Mouse (Mus musculus) stomach, postnatal 0 days (tissue): Measurements from ENCODE around the gene Ppp1r12c. TPM values are rescaled to one million over a fixed set of nuclear protein-coding genes. Genes with fewer than 3 reads are reported as not detected.

Experiments used
- ATAC-seq: fragments of 200-750 bp; cut with Nextera tagmentation; 2 replicates; pipeline ENCODE4 v1.8.0; 2017; ENCODE audit not compliant: low FRiP score, low TSS enrichment
- DNase-seq: peaks from one replicate; pipeline ENCODE4 v3.0.0-alpha.2; 2016; ENCODE audit warnings: low spot score
- H3K27ac ChIP-seq: fragments of 300-500 bp; sonication (generic); replicated peaks from 2 replicates; pipeline ENCODE4 v1.5.1; 2014; ENCODE audit warnings: mild to moderate bottlenecking, control low read depth
- H3K27me3 ChIP-seq: fragments of 300-500 bp; sonication (generic); 2 replicates; pipeline ENCODE4 v1.6.1; 2014; ENCODE audit warnings: low read length; ENCODE audit not compliant: control insufficient read depth, insufficient read depth
- H3K36me3 ChIP-seq: fragments of 300-500 bp; sonication (generic); 2 replicates; pipeline ENCODE4 v1.6.1; 2014; ENCODE audit warnings: low read length, mixed read lengths; ENCODE audit not compliant: control insufficient read depth, insufficient read depth
- H3K4me1 ChIP-seq: fragments of 300-500 bp; sonication (generic); replicated peaks from 2 replicates; pipeline ENCODE4 v1.6.1; 2014; ENCODE audit warnings: antibody characterized with exemption; ENCODE audit not compliant: control insufficient read depth, insufficient read depth
- H3K4me2 ChIP-seq: fragments of 300-500 bp; sonication (generic); replicated peaks from 2 replicates; pipeline ENCODE4 v1.6.1; 2014; ENCODE audit warnings: low read depth, mild to moderate bottlenecking, control low read depth, moderate library complexity
- H3K4me3 ChIP-seq: fragments of 300-500 bp; sonication (generic); 2 replicates; pipeline ENCODE4 v1.5.1; 2014; ENCODE audit warnings: low read depth, low read length, control low read depth
- H3K9ac ChIP-seq: fragments of 300-500 bp; sonication (generic); 2 replicates; pipeline ENCODE4 v1.6.1; 2014; ENCODE audit warnings: mild to moderate bottlenecking, low read length, control low read depth, mixed read lengths
- H3K9me3 ChIP-seq: fragments of 300-500 bp; sonication (generic); 2 replicates; pipeline ENCODE4 v1.6.1; 2016; ENCODE audit warnings: low read length; ENCODE audit not compliant: control insufficient read depth
- CTCF ChIP-seq: IDR thresholded peaks from 2 replicates; pipeline ENCODE4 v1.5.1; 2016; ENCODE audit warnings: antibody characterized with exemption, low read depth, mild to moderate bottlenecking, moderate library complexity
- EP300 ChIP-seq: optimal IDR thresholded peaks from 2 replicates; pipeline ENCODE3; 2016; ENCODE audit warnings: antibody characterized with exemption
- WGBS: fragments of 180-500 bp; shearing (Covaris S2); extraction: QIAGEN DNeasy Blood & Tissue Kit; methylation state at CpG from one replicate; pipeline ENCODE4 v1.1.7; 2014; 5-methylcytosine and 5-hydroxymethylcytosine counted together
- microRNA-seq: library from miRNA; unstranded; fragments of <30 nt; microRNA quantifications from one replicate; pipeline ENCODE4, GENCODE M21; 2016
- polyA plus RNA-seq: library from polyadenylated mRNA; unstranded; fragments of >200 nt; fragmentation: Nextera tagmentation; extraction: Ambion mirVana; gene quantifications from 2 replicates; pipeline ENCODE4 v1.2.1, GENCODE M21; 2015

Ppp1r12c gene
- polyA plus RNA-seq, 1 experiment from 2014 or later: 39.5 TPM

DNA sequence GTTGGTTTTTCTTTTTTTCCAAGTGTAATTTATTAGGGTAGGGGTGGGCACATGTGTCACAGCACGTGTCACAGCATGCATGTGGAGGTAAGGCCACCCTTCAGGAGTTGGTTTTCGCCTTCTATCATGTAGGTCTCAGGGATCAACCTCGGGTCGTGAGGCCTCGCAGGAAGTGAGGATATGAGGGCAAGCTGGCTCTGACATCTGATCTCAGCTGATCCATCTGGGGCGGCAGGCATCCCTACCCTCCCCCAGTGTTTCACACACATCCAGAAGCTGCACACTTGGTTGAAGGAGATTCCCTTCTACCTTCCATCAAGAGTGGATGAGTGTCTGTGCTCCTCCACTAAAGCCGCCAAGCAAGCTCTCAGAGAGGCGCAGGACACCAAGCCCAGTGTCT lies 69.5 kb downstream of the Ppp1r12c start:
- peaks cover 43% of the 10 kb centered on the region for H3K36me3 ChIP-seq
- H3K4me1 ChIP-seq: no peaks in the 10 kb centered on the region
- 90% methylated on average over 8 of the region's 8 CpGs for WGBS
- TF ChIP-seq CTCF: no peak
- no peak for TF ChIP-seq EP300
- H3K27me3 ChIP-seq: no peaks in the 10 kb centered on the region
- no peak overlapping the region for H3K27ac ChIP-seq
- DNase-seq (peak; percentile 11), ATAC-seq (no peak)
- H3K9ac ChIP-seq: no peak overlapping the region
- no peaks in the 10 kb centered on the region for H3K9me3 ChIP-seq
- H3K4me2 ChIP-seq: no peak overlapping the region
- H3K4me3 ChIP-seq: no peak overlapping the region

DNA sequence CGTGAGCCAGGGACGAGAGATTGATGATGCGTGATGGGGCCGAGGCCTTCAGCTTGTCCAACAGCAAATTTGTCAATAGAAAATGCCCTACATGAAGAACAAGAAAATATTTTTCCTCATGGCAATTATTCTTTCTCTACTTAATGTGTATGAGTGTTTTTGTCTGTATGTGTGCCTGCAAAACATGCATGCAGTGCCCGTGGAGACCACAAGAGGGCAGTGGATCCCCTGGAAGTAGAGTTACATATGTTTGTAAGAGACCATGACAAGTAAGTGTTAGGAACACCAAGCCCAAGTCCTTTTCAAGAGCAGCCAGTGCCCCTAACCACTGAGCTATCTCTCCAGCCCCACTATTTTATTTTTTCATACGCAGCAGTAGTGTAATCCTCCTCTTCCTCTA lies 69.9 kb downstream of the Ppp1r12c start:
- no peaks in the 10 kb centered on the region for H3K27me3 ChIP-seq
- no peak overlapping the region for H3K4me2 ChIP-seq
- no peak for TF ChIP-seq EP300
- TF ChIP-seq CTCF: peak; percentile 93
- no peak overlapping the region for H3K27ac ChIP-seq
- DNase-seq (peak; percentile 86), ATAC-seq (no peak)
- H3K9me3 ChIP-seq: no peaks in the 10 kb centered on the region
- no peaks in the 10 kb centered on the region for H3K4me1 ChIP-seq
- H3K4me3 ChIP-seq: no peak overlapping the region
- peaks cover 38% of the 10 kb centered on the region for H3K36me3 ChIP-seq
- no peak overlapping the region for H3K9ac ChIP-seq
- WGBS: 78% methylated on average over 6 of the region's 6 CpGs

Small RNA genes lying within 50 kb of the gene (microRNA-seq; reads per million reads assigned to microRNA genes)
- not detected for gene Gm24605

Other genes with a start within 250 kb of the Ppp1r12c start
- 0.08 TPM in 1 of 2 replicates, not detected in the other for gene Ncr1, start 164.0 kb downstream of the Ppp1r12c start, polyA plus RNA-seq
- gene Gp6, start 103.9 kb downstream of the Ppp1r12c start, polyA plus RNA-seq: 0.01 TPM in 1 of 2 replicates, not detected in the other
- 29.0 and 30.0 TPM in 2 replicates for gene Rdh13, start 56.0 kb downstream of the Ppp1r12c start, polyA plus RNA-seq
- 25.2 and 33.3 TPM in 2 replicates for gene Eps8l1, start 41.0 kb downstream of the Ppp1r12c start, polyA plus RNA-seq
- 15.5 and 16.5 TPM in 2 replicates for gene Tnnt1, start 14.7 kb upstream of the Ppp1r12c start, polyA plus RNA-seq
- 24.4 and 30.4 TPM in 2 replicates for gene Tnni3, start 22.5 kb upstream of the Ppp1r12c start, polyA plus RNA-seq
- 0.89 and 0.98 TPM in 2 replicates for gene Dnaaf3, start 30.8 kb upstream of the Ppp1r12c start, polyA plus RNA-seq
- 6.7 and 7.2 TPM in 2 replicates for gene Syt5, start 45.9 kb upstream of the Ppp1r12c start, polyA plus RNA-seq
- 1.9 TPM in 2 replicates for gene Ptprh, start 102.4 kb upstream of the Ppp1r12c start, polyA plus RNA-seq
- gene Tmem86b, start 129.7 kb upstream of the Ppp1r12c start, polyA plus RNA-seq: 0.22 and 0.23 TPM in 2 replicates
- gene Ppp6r1, start 157.3 kb upstream of the Ppp1r12c start, polyA plus RNA-seq: 3.9 and 6.2 TPM in 2 replicates
- 59.1 and 60.7 TPM in 2 replicates for gene Hspbp1, start 183.4 kb upstream of the Ppp1r12c start, polyA plus RNA-seq
- 0.36 and 0.42 TPM in 2 replicates for gene Brsk1, start 188.9 kb upstream of the Ppp1r12c start, polyA plus RNA-seq
- 2.2 and 2.4 TPM in 2 replicates for gene Tmem150b, start 223.6 kb upstream of the Ppp1r12c start, polyA plus RNA-seq
- 31.8 and 32.5 TPM in 2 replicates for gene Kmt5c, start 238.4 kb upstream of the Ppp1r12c start, polyA plus RNA-seq